Mouse (Mus musculus): ENCODE data around the gene Ywhag.
A peak's percentile ranks its signal among the peaks of the same experiment; 100 is the strongest.

Gene Ywhag

DNA sequence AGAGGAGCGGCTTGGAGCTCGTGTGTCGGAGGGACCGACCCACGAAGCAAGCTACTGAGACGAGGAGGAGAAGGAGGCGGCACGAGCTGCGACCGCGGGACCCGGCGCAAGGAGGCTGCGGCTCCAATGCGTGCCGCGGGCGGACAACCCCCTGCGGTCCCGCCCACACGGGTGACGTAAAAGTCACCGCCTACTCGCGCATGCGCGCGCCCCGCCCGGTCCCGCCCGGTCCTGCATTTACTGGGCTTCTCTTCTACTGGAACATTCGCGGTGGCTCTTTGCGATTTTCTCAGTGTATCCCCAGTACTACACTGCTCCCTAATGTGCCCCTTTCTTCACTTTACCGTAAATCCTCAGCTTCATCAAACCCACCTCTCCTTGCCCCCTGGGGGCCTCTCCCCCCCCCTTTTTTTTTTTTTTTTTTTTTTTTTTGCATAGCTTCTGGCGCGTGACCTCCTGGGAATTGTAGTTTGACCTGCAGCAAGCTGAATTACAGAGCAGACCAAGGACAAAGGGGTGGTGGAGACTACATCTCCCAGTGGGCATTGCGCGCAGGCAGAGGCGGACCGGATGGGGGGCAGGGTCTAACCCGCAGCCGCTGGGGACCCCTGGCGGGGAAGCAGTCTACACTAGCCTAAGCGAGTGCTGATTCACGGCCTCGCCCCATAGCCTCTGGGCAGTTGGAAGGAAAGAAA is at the start of gene Ywhag:
TSS of gene Ywhag (minus strand) at position 136 of the 695 bp plus-strand sequence.
- DNase-seq (ENCODE audit: extremely low spot score, low spot score) = peak; percentile 95

DNA sequence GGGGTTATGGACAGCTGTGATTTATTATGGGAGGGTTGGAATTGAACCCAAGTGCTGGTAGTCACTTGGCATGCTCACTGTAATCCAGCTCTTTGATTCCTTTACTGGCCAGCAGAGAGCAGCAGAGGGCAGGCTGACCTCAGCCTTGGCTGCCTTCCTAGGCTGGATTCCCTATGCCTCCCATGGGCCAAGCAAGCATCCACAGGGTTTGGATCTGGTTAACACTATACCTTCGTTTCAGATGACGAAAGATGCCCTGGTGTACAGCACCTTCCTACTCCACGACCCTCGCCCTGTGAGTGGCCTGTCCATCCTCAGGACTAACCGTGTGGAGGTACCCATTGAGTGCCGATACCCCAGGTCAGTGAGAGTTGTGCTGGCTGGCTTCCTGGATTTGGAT is 48.0 kb upstream of the Ywhag start:
- peak; percentile 66 for DNase-seq (ENCODE audit: extremely low spot score, low spot score)

DNA sequence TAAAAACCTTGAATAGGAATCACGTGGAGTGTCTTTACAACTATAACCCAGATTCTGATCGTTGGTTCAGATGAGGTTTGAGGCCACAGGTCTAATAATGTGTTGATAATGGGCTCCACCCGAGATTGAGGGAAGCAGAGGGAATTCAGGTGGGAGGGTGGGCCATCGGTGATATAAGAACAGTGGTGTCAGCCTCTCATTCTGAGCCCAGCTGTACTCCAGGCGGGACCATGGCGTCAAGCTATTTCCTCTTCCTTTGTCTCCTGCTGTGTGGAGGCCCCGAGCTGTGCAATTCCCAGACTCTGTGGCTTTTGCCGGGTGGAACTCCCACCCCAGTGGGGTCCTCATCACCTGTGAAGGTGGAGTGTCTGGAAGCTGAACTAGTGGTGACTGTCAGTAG is 45.5 kb upstream of the Ywhag start, which contains the start of gene Zp3:
TSS of gene Zp3 (plus strand) at position 196 of the 400 bp plus-strand sequence.
- DNase-seq (ENCODE audit: extremely low spot score, low spot score) = no peak

DNA sequence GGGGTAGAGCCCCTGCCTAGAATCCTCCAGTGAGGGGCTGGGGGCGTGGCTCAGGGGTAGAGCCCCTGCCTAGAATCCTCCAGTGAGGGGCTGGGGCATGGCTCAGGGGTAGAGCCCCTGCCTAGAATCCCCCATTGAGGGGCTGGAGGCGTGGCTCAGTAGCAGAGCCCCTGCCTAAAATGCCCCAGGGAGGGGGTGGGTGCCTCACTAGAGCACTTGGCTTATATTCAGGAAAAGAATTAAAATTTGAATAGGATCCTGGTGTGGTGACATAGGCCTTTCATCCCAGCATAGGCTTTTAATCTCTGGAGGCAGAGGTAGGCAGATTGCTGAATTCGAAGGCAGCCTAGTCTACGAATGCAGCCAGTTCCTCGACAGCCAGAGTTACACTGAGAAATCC is 45.0 kb upstream of the Ywhag start:
- no peak for DNase-seq (ENCODE audit: extremely low spot score, low spot score)

DNA sequence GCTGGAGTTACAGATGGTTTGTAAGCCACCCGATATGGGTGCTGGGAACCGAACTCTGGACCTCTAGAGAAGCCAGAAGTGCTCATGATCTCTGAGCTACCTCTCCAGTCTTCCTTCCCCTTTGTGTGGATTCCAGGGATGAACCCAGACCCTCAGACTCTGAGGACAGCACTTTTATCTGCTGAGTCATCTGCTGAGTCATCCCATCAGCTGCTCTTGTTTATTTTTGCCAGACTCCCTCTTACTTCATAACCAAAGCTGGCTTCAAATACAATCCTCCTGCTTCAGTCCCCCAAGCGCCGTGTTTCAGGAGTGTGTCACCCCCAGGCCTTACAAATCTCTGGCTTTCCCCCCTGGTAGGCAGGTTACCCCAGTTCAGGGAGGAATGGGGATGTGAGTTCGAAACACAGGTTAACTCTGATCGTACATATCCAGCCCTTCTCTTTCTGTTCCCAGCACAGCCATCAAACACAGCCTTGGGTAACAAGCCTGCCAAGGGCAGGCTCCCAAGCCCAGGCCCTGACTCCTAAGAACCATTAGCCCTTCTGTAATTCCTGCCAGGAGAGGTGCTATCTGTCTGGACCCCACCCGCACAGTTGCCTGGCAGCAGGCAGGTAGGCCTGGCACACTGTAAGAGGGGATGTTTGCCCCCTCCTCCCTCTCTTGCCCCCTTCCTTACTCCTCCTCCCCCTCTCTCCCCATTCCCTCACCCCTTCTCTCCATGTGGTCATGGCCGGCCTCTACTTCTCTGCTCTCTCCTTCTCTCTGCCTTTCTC is 41.7 kb upstream of the Ywhag start:
- DNase-seq (ENCODE audit: extremely low spot score, low spot score) = no peak

DNA sequence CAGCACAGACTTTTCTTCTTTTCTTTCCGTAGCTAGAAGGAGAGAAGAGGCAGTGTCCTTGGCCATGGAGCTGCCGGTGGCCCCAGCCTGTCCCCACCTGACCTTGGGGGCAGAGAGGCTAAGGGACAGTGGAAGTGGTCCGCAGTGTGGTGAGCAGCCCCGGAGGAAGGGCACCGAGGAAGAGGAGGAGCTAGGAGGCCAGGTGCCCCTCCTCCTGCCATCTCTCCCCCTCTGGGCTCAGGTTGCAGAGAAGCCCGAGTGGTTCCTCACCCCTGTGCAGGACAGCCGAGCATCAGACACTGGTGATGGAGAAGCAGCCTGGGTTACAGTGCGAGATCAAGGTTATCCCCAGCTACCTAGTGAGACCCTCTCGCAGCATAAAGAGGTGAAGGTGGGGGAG is 39.9 kb upstream of the Ywhag start, which contains the start of gene Ssc4d:
TSS of gene Ssc4d (minus strand) at position 167 of the 400 bp plus-strand sequence.
- DNase-seq (ENCODE audit: extremely low spot score, low spot score) = no peak

DNA sequence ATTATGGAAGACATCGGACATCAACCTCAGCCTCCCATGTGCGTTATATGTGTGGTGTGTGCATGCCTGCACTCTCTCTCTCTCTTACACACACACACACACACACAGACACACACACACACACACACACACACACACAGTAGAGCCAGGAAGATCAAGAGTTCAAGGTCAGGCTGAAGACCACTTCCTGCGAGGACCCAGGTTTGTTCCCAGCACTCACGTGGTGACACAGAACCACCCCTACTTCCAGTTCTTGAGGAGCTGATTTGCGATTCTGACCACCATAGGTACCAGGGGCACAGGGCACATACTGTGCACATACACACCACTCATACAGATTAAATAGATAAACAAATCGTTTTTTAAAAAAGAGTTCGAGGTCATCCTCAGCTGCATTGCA is 37.5 kb upstream of the Ywhag start:
- no peak for DNase-seq (ENCODE audit: extremely low spot score, low spot score)

DNA sequence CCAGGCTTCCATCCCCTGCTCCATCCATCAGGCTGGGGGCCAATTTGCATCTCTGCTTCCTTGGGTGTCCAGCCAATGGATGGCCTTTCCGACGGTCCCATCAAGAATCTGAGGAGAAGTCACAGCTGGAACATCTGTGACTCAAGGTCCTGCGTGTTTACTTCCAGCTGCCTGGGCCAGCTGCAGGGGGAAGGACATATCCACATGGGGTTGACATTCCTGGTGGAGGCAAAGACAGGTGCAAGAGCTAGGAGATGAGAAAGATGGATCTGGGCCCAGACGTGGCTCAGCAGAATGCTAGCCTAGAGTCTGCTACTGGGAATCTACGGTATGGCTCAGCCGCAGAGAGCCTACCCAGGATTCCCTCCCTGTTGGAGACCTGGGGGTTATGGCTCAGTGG is 35.8 kb upstream of the Ywhag start:
- DNase-seq (ENCODE audit: extremely low spot score, low spot score) = no peak

DNA sequence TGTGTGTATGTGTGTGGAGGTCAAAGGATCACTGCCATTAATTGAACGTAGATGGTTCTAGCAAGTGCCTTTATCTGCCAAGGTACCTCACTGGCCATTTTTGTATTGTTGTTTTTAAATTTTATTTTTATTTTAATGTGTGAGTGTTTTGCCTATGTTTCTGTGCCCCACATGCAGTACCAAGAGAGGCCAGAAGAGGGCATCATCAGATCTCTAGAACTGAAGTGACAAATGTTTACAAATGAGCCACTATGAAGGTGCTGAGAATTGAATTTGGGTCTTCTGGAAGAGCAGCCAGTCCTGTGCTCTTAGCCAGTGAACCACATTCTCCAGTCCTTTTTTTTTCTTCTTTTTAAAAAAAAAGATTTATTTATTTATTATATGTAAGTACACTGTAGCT is 34.4 kb upstream of the Ywhag start:
- DNase-seq (ENCODE audit: extremely low spot score, low spot score) = peak; percentile 46

DNA sequence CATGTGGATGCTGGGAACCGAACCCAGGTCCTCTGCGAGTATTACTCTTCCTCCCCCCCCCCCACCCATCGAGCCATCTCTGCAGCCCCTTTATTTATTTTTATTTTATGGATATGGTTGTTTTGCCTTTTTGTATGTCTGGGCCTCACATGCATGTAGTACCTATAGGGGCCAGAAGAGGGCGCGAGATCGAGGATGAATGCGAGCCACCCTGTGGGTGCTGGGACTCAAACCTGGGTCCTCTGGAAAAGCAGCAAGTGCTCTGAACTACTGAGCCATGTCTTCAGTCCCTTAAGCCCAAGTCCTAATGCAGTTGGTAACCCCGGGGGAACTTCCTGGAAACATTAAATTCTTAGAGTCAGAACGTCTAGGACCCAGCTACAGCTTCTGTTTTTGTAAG is 32.5 kb upstream of the Ywhag start:
- no peak for DNase-seq (ENCODE audit: extremely low spot score, low spot score)

DNA sequence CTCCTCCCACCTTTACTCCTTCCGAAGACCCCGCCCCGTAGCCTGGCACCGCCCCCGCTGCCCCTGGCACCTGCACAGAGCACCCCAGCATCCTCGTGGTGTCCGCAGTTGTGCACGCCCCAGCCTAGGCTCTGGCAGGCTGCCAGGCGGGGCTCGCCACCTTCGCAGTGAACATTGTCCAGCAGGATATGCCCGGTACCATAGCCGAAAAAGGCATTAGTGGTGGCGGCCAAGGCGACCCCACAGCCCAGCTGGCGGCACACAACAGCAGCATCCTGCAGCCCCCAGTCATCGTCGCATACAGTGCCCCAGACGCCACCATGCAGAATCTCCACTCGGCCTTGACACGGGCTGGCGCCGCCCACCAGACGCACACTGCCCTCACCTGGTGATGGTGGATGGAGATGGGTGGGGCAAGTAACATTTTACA is 31.1 kb upstream of the Ywhag start:
- DNase-seq (ENCODE audit: extremely low spot score, low spot score) = no peak

DNA sequence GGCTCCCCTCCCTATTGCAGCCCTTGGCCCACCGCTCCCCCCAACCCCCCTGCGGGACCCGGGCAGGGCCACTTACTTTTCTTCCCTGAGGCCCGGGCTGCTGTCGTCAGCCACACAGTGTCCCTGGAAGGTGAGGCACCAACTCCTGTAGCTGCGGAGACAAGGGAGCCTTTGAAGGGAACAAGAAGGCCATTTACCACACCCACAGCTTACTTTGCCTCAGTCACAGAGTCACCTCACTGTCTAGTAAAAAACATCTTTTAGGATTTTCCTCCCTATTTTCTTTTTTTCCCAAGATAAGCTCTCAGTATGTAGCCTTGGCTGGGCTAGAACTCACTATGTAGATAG is 28.8 kb upstream of the Ywhag start:
- no peak for DNase-seq (ENCODE audit: extremely low spot score, low spot score)

DNA sequence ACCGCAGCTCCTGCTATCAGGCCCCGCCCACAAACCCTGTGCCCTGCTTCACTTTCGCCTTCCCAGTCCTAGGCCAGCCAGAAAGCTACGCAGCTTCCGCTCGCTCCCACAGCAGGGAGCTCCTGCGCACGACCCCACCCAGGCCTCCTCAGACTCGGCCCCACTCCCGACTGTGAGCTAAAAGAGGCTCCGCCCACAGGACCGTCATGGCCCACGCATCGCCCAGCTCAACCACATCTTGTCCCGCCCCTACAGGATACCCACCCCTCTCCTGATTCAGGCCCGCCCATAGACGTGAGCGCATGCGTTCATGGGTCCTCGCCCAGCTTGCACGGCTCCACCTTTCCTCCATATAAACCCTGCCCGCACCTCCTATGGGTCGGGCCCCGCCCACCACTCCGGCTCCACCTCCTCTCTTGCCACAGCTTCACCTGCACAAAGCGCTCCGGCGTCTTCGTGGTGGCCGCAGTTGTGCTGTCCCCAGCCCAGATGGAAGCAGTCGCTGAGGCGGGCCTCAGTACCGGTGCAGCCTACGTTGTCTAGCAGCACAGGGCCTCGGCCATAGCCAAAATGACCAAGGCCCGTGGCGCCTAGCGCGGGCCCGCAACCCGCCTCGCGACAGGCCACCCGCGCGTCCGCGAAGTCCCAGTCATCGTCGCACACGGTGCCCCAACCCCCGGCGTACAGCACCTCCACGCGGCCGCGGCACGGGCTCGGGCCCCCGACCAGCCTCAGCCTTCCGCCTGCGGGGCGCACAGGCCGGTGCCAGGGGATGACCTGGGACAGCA is 28.3 kb upstream of the Ywhag start:
- DNase-seq (ENCODE audit: extremely low spot score, low spot score) = peak; percentile 96

DNA sequence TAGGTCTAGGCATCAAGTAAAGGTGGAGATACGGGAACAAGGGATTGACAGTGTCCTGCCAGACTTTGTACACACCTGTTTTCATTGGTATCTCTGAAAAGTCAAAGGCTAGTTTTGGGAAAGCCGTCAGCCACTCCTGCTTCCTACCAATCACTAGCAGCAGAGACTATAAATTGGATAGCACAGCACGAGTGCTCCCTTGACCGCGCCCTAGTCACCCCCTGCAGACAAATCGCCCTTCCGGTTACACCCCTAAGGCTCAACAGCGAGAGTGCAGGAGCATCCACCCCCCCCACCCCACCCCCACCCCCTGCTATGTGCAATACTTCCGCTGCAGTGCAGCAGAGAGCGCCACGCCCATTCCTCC is 27.7 kb upstream of the Ywhag start:
- DNase-seq (ENCODE audit: extremely low spot score, low spot score) = no peak

DNA sequence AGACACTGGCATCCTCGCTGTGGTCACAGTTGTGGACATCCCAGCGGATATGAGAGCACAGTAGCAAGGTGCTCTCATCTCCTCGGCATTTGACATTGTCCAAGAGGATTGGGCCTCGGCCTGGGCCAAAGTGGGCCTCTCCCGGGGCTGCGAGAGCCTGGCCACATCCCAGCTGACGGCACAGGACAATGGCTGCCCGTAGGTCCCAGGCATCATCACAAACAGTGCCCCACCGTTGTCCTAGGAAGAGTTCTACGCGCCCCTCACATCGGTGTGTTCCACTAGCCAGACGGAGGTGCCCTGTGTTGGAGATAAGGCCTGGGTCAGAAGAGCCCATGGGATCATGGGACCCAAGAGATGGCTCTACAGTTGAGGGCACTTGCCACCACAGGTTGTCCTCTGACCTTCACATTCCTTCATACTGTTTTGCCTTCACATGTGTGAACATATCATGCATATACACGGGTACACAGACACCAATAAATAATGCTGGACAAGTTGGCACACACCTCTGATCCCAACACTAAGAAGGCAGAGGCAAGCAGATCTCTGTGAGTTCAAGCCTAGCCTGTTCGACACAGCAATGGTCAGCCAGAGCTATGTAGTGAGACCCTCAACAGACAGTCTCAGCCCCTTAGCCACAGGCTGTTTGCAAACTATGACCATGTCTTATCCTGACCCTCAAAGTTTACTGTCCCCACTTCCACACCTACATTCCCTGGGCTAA is 26.7 kb upstream of the Ywhag start:
- no peak for DNase-seq (ENCODE audit: extremely low spot score, low spot score)

DNA sequence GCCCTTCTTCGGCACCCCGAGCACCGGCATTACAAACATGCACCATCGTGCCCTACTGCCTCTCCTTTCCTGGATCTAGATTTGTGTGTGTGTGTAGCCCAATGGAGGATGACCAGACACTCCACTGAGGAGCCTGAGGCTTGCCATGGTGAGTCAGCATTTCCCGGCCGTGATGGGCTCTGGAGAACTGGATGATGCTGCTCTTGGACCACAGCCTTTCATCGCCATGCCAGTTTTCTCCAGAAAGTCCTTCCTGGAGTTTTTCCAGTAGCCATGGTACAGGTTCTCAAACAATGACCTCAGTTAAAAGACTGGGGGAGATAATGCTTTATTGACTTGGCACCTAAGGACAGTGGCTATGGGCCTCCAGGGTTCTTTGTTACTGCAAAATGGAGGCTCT is 25.5 kb upstream of the Ywhag start:
- no peak for DNase-seq (ENCODE audit: extremely low spot score, low spot score)

DNA sequence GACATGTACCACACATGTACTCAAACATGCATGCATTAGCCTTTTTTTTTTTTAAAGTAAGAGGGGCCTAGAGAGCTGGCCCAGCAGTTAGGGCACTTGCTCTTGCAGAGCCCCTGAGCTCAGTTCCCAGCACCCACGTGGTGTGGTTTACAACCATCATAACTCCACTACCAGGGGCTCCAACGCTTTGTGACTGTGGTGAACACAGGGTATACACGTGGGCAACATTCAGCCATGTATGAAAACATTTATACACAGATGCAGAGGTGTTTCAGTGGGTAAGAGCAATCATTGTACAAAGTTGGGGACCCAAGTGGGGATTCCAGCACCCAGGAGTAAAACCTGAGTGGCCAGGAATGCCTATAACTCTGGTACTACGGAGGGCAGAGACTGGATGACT is 24.0 kb upstream of the Ywhag start:
- DNase-seq (ENCODE audit: extremely low spot score, low spot score) = no peak

DNA sequence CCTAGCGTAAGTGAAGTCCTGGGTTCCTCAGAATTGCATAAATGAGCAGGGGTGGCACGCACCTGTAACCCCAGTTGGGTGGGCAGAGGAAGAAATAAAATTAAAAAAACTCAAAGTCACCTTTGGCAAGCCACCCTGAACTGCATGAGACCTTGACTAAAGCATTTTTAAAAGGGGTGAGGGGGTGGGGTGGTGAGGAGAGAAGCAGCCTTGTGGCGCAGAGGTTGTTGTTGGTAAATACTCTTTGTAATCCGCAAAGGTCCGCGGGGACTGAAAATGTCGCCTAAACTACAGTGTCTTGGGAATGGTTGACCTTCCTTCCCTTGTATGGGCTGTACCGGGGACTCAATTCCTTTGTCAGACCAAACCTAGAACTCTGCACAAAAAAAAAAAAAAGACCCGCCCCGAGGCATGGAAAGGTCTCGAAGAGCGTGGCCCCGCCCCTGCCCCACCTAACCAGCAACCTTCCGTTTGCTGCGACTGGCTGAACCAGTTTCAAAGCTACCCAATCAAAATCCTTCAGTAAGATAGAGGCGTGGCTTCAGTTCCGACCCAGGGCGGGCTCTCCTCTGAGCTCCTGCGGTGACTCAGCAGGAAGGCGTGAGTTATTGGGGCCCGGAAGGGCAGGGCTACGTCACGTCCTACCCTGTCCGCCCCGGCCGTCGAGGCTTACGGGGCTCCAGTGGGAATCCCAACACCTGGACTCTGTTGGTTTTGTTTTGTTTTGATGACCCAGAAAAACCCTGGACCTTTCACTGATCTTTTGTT is 23.0 kb upstream of the Ywhag start:
- DNase-seq (ENCODE audit: extremely low spot score, low spot score) = peak; percentile 92

DNA sequence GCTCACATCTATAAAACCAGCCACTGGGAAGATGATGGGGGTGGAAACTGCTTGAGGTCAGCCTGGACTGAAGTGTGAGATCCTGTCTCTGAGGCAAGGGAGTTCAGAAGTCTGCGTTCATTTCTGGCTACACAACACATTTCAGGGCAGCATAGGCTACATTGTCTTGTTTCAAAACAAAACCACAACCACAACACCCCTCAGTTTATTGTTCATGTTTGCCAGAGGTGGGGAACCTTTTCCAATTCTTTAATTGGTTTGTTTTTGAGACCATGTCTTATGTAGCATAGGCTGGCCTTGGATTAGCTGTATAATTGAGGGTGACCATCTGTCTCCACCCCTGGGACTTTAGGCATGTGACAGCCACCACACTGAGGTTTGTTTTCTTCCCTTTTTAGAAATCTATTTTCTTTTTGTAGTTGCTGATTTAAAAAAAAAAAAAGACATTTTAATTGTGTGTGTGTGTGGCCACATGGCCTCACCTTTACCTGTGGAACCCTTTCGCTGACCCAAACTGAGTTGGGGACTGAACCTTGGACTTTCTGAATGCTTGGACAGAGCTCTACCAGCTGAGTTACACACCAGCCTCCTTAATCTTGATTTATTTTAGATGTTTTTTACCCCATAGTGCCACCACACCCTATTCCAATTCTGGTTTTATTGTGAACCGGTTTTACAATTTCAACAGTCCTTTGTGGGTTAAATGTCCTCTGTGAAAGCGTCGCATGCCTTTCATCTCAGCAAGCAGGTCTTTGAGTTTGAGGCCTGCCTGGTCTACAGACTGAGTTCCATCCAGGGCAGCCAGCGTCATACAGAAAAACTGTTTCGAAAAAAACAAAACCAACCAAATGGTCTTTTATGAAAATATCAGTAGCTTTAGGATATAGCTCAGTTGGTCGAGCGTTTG is 22.1 kb upstream of the Ywhag start:
- no peak for DNase-seq (ENCODE audit: extremely low spot score, low spot score)

DNA sequence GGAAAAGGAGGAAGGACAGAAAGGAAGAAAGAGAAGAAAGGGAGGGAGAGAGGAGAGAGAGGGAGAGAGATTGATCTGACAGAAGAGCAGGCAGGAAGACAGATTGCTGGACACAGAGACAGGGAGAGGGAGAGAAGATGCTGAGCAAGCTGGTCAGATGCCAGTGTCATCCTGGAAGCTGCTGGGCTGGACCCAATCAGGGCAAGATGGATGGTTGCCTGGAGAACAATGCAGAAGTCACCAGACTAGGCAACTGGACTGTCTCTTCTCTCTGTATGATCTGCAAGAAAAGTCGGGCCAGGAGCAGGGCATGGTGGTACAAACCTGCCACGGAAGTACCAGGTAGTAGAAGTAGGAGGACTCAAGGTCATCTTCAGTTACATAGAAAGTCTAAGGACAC is 18.4 kb upstream of the Ywhag start:
- DNase-seq (ENCODE audit: extremely low spot score, low spot score) = no peak

Measured in neural tube, embryonic 10.5 days (tissue).